Mouse (Mus musculus) layer of hippocampus, adult 8-10 months (tissue): Measurements from ENCODE around the gene Saa2. TPM values are rescaled to one million over a fixed set of nuclear protein-coding genes. Genes with fewer than 3 reads are reported as not detected.
"Not testable (repeated sequence)": the region's sequence is repeated elsewhere in the genome, so short reads cannot be mapped to it uniquely, and the experiment has no call there.

Source experiments
- DNase-seq, 2 experiments: peaks; one replicate each; pipeline ENCODE4 v3.0.0; 2022; ENCODE audit warnings: low spot score in 2 of 2
- total RNA-seq, 4 experiments: library from RNA; stranded (reverse); gene quantifications; 2 replicates each; pipeline ENCODE4 v1.2.4; 2022

The Saa2 gene
- total RNA-seq = not detected

DNA sequence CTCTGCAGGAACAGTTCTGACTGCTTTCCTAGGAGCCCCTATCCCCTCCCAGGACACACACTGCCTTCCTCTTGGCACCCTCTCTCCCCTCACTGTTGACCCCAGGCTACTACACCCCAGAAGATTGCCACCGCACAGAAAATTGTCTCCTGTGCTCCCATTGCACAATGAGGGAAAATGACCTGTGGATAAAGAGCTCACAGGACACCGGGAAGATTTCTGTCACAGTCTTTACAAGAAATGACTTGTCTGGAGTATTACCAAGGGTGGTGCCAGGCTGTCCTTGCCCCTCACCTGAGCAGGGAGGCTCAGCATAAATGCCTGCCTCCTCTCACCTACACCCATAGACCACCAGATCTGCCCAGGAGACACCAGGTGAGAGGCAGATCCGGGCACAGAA is at the start of gene Saa2:
Gene Saa2 (plus strand): TSS at position 301 of the 400 bp plus-strand sequence.
- no peak for DNase-seq

- DNase-seq = peak; percentile 39 to 73
Observed at GRCm38 (mm10) chr7:46710390-46710844, 41.2 kb upstream of the Saa2 start, which contains the start of gene Saal1. Saal1 (minus strand) TSS chr7:46710680.

GRCm38 (mm10) chr7:46712250-46712649 is 39.3 kb upstream of the Saa2 start:
- DNase-seq = no peak

DNA sequence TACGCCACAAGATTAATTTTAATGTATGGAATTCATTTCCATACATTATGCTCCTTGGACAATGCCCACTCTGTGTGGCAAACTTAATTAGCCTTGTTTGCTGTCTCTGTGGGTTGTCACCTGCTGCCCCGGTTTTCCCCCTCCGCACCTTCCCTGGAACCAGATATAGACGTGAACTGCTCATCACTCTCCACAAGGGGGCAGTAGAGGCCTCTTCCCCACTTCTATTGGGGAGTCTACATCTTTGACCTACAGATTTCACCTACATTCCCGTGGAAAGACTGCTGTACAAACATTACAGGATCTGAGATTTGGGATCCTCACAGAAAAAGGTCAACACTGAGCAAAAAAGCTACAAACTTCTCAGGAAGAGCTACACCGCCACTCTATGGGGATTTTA is 37.1 kb upstream of the Saa2 start:
- peak in 1 of 2 experiments; percentile 54 for DNase-seq

- DNase-seq = no peak
Observed at GRCm38 (mm10) chr7:46715600-46715999, 36.0 kb upstream of the Saa2 start, which contains the start of gene Saa3. Saa3 (minus strand) TSS chr7:46715700.

DNA sequence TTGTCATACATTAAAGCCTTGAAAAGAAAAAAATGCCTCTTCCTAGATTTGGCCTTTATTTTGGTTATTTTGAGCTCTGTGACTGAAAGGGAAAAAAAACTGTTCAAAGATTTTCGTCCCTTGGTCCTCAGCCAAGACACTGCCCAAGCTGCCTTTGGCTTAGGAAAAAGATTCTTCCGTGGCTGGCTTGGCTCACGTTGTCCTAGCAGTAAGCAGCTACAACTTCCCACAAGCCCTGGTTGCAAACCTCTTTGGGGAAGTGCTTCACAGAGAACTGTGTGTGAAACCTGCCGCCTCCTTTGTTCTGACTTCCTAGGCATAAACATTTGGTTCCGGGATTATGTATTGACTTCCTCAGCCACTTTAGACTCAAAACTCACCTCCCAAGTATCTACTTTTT is 34.7 kb upstream of the Saa2 start:
- DNase-seq = no peak

DNA sequence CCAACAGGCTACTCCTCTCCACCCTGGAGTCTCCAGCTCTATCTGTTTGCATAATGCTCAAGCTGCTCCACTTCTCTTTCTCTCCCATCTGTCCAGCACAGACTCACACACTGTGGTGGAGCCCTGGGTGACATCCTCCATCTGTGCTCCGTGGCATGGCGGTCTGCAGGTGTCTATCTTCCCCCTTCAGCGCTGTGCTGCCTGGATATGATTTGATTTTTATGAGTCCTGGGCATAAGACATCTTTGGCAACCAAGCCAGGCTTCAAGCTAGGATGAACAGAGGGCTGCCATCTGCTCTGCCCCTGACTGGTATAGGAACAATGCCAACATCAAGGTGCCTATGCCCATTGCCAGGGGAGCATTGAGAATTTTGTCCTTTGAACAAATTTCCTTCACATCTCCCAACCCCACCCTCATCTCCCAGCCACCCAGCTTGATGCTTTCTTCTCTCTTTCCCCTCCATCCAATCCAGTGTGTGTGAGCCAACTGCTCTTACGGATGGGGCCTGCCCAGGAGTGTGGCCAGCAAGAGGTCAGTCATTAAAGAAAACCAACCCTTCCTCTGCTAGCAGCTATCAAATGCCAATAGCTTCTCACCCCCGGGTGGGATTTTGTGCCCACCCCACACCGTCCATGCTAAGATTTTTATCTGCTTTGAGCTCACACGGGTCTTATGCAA is 32.9 kb upstream of the Saa2 start:
- DNase-seq = no peak

- no peak for DNase-seq
Observed at GRCm38 (mm10) chr7:46719526-46719925, 32.1 kb upstream of the Saa2 start.

- no peak for DNase-seq
Observed at GRCm38 (mm10) chr7:46720460-46720859, 31.1 kb upstream of the Saa2 start.

DNA sequence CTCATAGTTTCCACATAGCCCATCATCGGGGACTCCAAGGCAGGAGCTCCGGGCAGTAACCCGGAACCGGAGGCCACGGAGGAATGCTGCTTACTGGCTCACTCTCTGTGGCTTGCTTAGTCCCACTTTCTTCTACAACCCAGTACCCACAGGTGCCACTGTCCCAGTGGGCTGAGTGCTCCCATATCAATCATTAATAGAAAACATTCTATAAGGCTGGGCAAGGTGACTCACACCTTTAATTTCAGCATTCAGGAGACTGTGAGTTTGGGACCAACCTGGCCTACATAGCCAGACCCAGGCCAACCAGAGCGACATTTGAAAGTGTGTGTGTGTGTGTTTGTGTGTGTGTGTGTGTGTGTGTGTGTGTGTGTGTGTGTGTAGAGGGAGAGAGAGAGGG is 28.2 kb upstream of the Saa2 start:
- no peak for DNase-seq

GRCm38 (mm10) chr7:46723849-46724248 is 27.7 kb upstream of the Saa2 start:
- no peak for DNase-seq

- DNase-seq = peak; percentile 19 to 24
Observed at GRCm38 (mm10) chr7:46724396-46724795, 27.2 kb upstream of the Saa2 start.

GRCm38 (mm10) chr7:46727584-46727983 is 24.0 kb upstream of the Saa2 start:
- DNase-seq = no peak

- no peak for DNase-seq
Observed at GRCm38 (mm10) chr7:46732458-46732857, 19.1 kb upstream of the Saa2 start, which contains the start of gene Saa4. Saa4 (minus strand) TSS chr7:46732603.

GRCm38 (mm10) chr7:46734983-46735382 is 16.6 kb upstream of the Saa2 start:
- no peak for DNase-seq

DNA sequence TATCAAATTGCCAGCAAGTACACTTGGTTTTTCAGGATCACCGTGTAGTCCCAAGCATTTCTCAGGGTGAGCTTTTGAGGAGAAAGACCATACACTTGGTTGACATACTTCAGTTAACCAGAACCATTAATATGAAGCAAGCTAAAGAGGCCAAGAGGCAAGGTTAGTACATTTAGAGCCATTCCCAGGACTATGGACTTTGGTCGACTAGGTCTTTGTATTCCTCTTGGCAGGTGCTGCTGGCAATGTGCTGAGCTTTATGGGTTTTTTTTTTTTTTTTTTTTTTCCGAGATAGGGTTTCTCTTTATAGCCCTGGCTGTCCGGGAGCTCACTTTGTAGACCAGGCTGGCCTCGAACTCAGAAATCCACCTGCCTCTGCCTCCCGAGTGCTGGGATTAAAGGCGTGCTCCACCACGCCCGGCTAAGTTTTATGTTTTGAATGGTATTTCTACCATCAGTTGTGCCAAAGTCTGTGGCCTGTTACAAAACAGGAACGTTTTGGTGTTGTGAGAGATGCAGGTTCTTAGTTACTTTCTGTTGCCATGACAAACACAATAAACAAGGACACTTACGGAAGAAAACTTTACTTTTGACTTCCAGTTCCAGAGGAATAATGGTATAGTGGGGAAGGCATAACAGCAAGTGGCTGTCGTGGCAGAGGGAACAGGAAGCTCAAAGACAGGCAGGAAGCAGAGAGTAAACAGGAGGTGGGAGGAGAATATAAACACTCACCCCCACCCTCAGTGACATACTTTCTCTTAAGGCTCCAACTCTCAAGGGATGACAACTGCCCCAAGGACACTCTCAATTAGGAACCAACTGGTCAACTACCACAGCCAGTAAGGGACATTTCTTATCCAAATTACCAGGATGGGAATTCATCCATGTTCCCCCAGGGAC is 12.8 kb upstream of the Saa2 start:
- no peak for DNase-seq

DNA sequence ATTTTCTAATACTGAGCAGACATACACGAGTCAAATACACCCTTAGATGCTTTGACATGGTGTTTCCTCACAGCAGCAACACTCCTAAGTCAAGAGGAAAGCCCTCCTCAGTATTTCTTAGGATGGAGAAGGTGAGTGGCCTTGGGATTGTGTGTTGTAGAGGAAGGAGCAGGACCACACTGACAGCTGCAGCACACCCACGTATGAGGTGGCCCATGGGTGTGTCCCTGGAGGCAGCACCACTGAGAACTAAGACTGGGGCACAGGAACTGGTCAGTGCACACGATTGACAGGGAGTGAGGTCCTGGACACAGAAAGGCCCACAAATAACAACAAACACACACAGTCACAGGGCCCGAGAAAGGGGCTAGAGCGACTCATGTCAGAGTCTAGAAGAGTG is 11.5 kb upstream of the Saa2 start:
- not testable (repeated sequence) for DNase-seq

GRCm38 (mm10) chr7:46742880-46743279 is 8.7 kb upstream of the Saa2 start, which contains the start of gene Saa1:
Saa1 (minus strand) TSS chr7:46742980.
- DNase-seq = not testable (repeated sequence)

DNA sequence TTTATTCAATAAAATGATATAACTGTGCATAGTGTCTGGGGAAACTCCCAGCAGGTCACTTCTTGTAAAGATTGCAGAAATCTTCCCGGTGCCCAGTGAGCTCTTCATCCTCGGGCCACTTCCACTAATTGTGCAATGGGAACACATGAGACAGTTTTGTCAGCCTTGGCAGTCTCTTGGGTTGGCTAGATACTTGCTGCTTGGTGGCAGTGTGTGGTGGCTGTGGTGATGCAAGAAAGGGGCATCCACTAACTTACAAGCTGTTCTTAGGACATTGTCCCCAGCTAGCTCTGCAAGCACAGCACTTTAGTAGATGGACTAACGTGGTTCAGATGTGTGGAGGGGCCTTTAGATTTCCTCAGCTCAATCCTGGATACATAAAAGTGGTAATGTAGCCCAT is 5.8 kb upstream of the Saa2 start:
- no peak for DNase-seq

- no peak for DNase-seq
Observed at GRCm38 (mm10) chr7:46746381-46746780, 5.2 kb upstream of the Saa2 start.

- no peak for DNase-seq
Observed at GRCm38 (mm10) chr7:46748459-46748858, 3.1 kb upstream of the Saa2 start.
